Mouse (Mus musculus) A20 (cell line): ENCODE measurements at regions not wholly inside any gene's neighbourhood (a gene's known extent, or its start where the extent isn't known, plus 50 kb on each side); places are given as distances from the start of the nearest gene placed in this dataset.
"Not testable (repeated sequence)": the region's sequence is repeated elsewhere in the genome, so short reads cannot be mapped to it uniquely, and the experiment has no call there.

Experiments used
- DNase-seq: peaks from one replicate; pipeline ENCODE4 v3.0.0-alpha.2; 2011; ENCODE audit warnings: low read depth, low spot score

DNA sequence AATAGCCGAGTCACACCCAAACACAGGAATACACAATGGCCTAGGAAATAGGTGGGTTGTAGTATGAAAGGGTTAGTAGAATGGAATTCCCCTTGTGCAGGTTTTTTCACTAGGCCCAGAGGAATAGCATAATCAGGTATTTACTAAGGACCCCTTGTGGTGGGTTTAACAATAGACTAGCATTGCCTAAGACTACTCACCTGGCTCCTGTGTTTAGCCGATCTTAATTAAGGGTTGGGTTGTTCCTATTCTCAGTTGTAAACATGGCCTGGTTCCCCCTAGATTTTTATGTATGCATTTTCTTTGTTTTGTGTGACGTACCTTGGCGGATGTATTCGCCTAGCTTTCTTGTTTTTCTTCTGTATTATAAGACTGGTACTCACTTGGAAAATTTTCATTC lies 90.8 kb upstream of the Srd5a2 start:
- not testable (repeated sequence) for DNase-seq

DNA sequence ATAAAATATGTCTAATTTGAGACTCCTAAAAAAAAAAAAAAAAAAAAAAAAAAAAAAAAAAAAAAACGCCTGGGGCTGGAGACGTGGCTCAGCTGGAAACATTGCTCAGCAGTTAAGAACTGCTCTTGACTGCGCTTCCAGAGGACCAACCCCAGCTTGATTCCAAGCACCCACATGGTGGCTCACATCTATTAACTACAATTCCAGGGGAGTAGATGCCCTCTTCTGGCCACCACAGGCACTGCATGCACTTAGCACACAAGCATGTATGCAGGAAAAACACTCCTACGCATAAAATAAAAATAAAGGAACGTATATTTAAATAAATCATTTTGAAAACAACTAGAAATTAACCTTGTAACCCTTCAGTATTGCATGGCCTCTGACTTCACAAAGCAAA lies 87.3 kb upstream of the Srd5a2 start:
- DNase-seq = peak; percentile 48

DNA sequence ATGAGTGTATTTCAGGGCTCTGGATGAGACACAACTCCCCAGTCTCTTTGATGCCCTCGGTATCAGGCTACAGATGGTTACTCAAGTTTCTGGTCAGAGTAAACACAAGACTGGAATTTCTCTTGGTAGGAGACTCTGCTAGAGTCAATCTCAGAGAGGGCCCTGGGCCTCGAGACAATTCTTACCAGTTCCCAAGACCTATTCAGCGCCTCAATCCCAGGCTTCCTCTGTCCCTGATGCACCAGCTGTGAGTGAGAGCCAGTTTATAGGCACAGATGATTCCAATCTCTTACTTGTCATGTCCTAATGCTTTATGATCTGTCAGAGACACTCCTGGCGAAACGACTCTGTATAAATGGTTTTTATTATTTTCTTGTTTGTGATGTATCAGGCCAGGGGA lies 83.8 kb upstream of the Srd5a2 start:
- no peak for DNase-seq

DNA sequence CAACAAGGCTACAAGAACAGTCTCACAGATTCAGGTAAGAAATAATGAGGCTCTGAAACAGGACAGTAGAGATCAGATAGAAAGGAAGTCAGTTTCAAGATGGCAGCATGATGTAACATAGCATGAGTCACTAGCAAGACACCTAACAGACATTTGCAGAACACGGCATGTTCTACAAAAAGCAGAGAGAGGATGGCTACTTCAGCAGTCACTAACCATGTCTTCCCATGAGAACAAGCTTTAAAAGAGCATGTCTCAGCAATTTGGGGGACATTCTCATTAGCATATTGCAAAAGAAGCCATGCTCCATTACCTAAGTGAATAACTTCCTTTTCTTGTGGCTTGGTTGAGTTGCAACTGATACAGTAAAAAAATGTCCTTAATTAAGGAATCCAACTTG lies 75.2 kb upstream of the Srd5a2 start:
- no peak for DNase-seq

DNA sequence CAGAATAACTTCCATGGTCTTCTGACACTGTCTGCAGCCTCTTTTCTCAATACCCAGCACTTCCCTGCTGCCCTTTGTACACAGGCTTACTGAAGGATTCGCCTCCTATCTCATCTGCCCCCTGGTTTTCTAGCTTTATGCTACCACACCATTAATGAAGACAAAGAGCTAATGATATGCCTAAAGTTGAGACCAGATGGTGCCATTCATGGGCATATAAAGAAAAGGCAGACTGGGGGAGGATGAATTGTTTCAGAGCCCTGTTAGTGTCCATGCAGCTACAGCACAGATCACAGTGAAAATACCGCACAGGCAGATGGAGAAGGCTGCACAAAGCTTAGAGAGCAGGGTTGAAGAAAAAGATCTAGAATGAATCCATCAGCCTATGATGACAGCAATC lies 73.3 kb upstream of the Srd5a2 start:
- DNase-seq = no peak
